Mouse (Mus musculus): ENCODE measurements at regions not wholly inside any gene's neighbourhood (a gene's known extent, or its start where the extent isn't known, plus 50 kb on each side); places are given as distances from the start of the nearest gene placed in this dataset.

DNA sequence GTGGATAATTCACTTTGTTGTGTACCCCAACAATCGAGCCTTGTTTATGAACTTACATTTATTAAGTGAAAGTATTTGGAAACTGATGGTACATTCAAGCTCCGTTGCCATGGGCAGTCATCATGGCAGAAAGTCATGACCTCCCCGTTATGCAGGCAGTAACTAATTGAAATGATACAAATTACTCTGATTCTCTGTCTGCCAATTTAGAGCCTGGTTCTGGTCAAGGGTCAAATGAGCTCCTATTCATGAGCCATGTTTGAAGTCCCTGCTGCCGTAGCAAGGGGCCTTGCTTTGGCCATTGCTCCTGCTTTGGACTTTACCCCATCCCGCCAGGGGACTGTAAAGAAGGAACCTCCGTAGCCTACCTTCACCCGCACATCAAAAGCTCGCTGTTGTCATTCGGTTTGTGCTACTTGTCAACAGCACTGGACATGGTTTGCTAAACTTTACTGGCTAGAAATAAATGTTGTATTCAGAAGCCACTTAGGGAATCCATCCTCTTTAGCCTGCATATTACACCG, 152.8 kb upstream of the Foxd3 start:
- Histone ChIP-seq H3K9me3 (no peaks in the 10 kb centered on the region), H3K27ac (no peak overlapping the region), H3K36me3 (no peaks in the 10 kb centered on the region), H3K4me2 (replicated peaks) (no peak overlapping the region), H3K4me3 (no peak overlapping the region), H3K4me1 (no peaks in the 10 kb centered on the region), H3K27me3 (0 out of 2 replicates have a peak, but pooled peaks cover 4% of the 10 kb centered on the region), H3K9ac (no peak overlapping the region)
- WGBS = 43% methylated on average over 10 of the region's 10 CpGs
- no peak for ATAC-seq (ENCODE audit: insufficient number of reproducible peaks, insufficient read depth, low FRiP score, low TSS enrichment)

DNA sequence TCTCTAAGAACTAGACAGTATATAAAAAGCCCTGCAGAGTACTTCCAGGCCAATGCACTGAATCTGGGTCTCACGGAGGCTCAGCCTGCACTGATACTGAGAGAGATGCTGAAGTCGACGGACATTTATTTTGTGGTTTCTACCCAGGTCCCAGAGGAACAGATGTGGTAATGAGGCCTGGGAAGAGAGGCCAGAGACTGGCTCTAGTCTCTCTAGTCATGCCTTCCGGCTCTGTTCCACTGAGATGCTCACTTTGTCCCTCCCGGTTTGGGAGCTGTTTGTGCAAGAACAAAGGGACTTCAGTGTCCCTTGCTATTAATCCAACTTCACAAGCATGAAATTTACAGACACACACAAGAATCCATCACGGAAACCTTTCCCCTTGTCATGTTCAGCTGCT, 144.1 kb upstream of the Foxd3 start:
- no peak overlapping the region for H3K4me3 ChIP-seq
- no peak overlapping the region for H3K27ac ChIP-seq
- H3K4me1 ChIP-seq = no peaks in the 10 kb centered on the region
- no peak for ATAC-seq (ENCODE audit: insufficient number of reproducible peaks, insufficient read depth, low FRiP score, low TSS enrichment)
- no peaks in the 10 kb centered on the region for H3K9me3 ChIP-seq
- H3K9ac ChIP-seq = no peak overlapping the region
- no peaks in the 10 kb centered on the region for H3K27me3 ChIP-seq
- WGBS = 29% methylated on average over 6 of the region's 6 CpGs
- no peaks in the 10 kb centered on the region for H3K36me3 ChIP-seq
- H3K4me2 ChIP-seq (replicated peaks) = no peak overlapping the region

DNA sequence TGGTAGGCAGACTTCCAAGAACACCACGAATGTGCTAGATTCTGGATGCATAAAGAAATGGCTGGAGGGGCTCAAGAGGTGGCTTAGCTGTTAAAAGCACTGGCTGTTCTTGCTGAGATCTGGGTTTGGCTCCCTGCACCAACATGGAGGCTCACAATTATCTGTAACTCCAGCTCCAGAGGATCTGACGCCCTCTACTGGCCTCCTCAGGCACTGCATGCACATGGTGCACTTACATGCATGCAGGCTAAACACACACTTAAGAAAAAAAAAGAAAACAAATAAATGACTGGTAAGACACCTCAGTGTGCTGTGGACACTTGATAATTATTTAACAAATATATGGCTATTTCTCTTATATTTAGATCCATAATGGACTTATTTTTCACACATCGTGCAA, 139.2 kb upstream of the Foxd3 start:
- Histone ChIP-seq H3K27ac (no peak overlapping the region), H3K4me3 (no peak overlapping the region), H3K4me1 (no peaks in the 10 kb centered on the region), H3K9ac (no peak overlapping the region), H3K27me3 (no peaks in the 10 kb centered on the region), H3K4me2 (replicated peaks) (no peak overlapping the region), H3K36me3 (no peaks in the 10 kb centered on the region), H3K9me3 (no peaks in the 10 kb centered on the region)
- no peak for ATAC-seq (ENCODE audit: insufficient number of reproducible peaks, insufficient read depth, low FRiP score, low TSS enrichment)
- 82% methylated on average over 3 of the region's 3 CpGs for WGBS

DNA sequence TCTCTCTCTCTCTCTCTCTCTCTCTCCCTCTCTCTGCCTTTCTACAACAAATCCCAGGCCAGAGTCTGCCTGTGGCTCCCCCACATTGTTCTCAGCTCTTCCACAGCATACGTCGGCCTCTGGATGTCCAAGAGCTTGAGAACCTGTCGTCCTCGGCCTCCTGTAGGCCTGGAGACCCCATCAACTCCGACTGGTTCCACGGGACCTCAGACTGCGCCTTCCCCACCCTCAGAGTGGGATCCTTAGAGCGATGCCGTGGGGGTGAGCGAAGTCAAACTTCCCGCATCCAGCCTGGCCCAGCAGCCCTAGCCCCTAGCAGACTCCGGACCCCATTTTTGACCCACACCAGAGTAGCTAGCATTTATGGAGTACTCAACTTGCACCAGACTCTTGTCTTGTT, 128.7 kb upstream of the Foxd3 start:
- no peaks in the 10 kb centered on the region for H3K27me3 ChIP-seq
- no peaks in the 10 kb centered on the region for H3K9me3 ChIP-seq
- no peak overlapping the region for H3K4me2 ChIP-seq (replicated peaks)
- H3K4me3 ChIP-seq = no peak overlapping the region
- ATAC-seq (ENCODE audit: insufficient number of reproducible peaks, insufficient read depth, low FRiP score, low TSS enrichment) = no peak
- H3K36me3 ChIP-seq = no peaks in the 10 kb centered on the region
- 92% methylated on average over 12 of the region's 12 CpGs for WGBS
- no peak overlapping the region for H3K27ac ChIP-seq
- no peak overlapping the region for H3K9ac ChIP-seq
- no peaks in the 10 kb centered on the region for H3K4me1 ChIP-seq

DNA sequence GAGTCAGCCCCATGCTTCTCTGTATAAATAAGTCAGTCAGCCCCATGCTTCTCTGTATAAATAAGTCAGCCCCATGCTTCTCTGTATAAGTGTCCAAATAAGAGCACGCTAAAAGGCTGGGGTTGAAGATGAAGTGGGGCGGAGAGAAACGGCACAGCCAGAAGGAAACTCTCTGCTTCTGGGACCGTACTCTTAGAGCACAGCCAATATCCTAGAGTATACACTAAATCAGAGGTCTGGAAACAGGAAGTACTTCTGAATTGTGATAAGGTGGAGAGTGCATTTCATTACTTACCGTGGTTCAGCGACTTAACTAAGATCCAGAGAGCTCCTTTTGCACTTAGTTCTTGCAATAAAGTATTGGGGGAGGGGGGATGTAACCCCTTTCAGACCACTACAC, 112.1 kb upstream of the Foxd3 start:
- Histone ChIP-seq H3K27me3 (no peaks in the 10 kb centered on the region), H3K9me3 (no peaks in the 10 kb centered on the region), H3K4me1 (no peaks in the 10 kb centered on the region), H3K36me3 (no peaks in the 10 kb centered on the region), H3K27ac (no peak overlapping the region), H3K4me3 (no peak overlapping the region), H3K9ac (no peak overlapping the region), H3K4me2 (replicated peaks) (no peak overlapping the region)
- ATAC-seq (ENCODE audit: insufficient number of reproducible peaks, insufficient read depth, low FRiP score, low TSS enrichment) = no peak
- 77% methylated on average over 6 of the region's 6 CpGs for WGBS

DNA sequence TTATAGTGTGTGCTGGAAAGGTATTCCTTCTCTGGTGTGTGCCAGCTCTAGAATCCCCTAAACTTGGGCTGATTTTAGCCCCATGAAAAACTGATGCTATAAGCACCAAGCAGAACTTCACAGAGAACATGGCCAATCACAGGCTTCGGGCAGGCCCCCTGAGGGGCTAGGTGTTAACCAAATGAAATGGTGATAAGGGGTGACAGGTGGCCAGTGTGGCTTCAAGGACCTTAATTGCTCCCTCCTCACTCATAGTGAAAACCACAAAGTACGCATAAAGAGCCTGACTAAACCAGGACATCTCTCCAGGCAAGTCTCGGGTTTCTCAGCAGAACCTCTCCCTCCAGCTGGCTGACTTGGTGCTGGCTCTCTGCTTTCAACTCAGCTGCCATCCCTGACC, 110.4 kb upstream of the Foxd3 start:
- no peak overlapping the region for H3K27ac ChIP-seq
- no peak for ATAC-seq (ENCODE audit: insufficient number of reproducible peaks, insufficient read depth, low FRiP score, low TSS enrichment)
- no peaks in the 10 kb centered on the region for H3K36me3 ChIP-seq
- no peaks in the 10 kb centered on the region for H3K27me3 ChIP-seq
- H3K4me2 ChIP-seq (replicated peaks) = no peak overlapping the region
- no peaks in the 10 kb centered on the region for H3K4me1 ChIP-seq
- H3K4me3 ChIP-seq = no peak overlapping the region
- no peak overlapping the region for H3K9ac ChIP-seq
- no peaks in the 10 kb centered on the region for H3K9me3 ChIP-seq
- WGBS = 47% methylated on average over 3 of the region's 3 CpGs

DNA sequence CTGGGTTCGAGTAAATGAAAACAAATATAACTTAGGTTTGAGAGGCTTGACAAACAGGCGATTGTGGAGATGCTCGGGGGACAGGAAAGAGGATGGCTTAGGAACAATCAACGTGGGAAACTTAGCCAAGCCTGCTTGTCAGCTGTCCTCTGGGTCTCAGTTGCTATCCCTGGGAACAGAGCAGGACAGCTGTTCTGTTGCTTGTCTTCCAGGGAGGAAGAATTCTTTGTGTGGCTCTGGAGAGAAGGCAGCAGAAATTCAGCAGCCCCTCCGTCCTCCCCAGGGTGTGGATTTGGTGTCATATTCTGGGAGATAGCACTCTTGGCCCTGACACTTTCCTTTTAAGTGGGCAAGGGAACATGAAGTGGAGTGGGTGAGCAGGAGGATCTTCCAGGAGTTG, 98.1 kb upstream of the Foxd3 start:
- Histone ChIP-seq H3K27ac (no peak overlapping the region), H3K36me3 (no peaks in the 10 kb centered on the region), H3K4me2 (replicated peaks) (no peak overlapping the region), H3K27me3 (0 out of 2 replicates have a peak, but pooled peaks cover 16% of the 10 kb centered on the region), H3K9ac (no peak overlapping the region), H3K9me3 (no peaks in the 10 kb centered on the region), H3K4me3 (no peak overlapping the region), H3K4me1 (peaks cover 3% of the 10 kb centered on the region; the same call in 1 of the 2 replicates)
- 36% methylated on average over 5 of the region's 5 CpGs for WGBS
- ATAC-seq (ENCODE audit: insufficient number of reproducible peaks, insufficient read depth, low FRiP score, low TSS enrichment) = no peak

DNA sequence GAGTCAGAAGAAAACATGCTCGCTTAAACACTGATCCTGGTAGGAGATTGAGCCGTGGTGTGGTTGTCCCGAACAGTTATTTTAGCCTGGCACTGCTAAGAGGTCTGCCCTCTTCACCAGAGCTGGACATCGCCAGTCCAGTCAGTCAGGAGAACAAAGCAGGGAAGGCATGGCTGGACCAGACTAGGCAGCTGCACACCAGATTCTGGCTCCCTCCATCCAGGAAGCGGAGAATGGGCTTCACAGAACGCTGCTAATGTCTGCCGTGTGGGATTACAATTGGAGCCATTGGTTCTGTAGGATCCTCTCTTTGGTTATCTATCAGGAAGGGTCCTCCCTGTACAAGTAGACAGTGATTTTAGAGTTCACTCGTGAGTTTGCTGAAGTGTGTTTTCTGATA, 95.5 kb upstream of the Foxd3 start:
- no peaks in the 10 kb centered on the region for H3K9me3 ChIP-seq
- ATAC-seq (ENCODE audit: insufficient number of reproducible peaks, insufficient read depth, low FRiP score, low TSS enrichment) = no peak
- H3K4me3 ChIP-seq = no peak overlapping the region
- H3K9ac ChIP-seq = no peak overlapping the region
- 0 out of 2 replicates have a peak, but pooled peaks cover 17% of the 10 kb centered on the region for H3K27me3 ChIP-seq
- WGBS = 37% methylated on average over 8 of the region's 8 CpGs
- no peak overlapping the region for H3K4me2 ChIP-seq (replicated peaks)
- H3K27ac ChIP-seq = no peak overlapping the region
- peaks cover 5% of the 10 kb centered on the region; the same call in 1 of the 2 replicates for H3K4me1 ChIP-seq
- no peaks in the 10 kb centered on the region for H3K36me3 ChIP-seq

DNA sequence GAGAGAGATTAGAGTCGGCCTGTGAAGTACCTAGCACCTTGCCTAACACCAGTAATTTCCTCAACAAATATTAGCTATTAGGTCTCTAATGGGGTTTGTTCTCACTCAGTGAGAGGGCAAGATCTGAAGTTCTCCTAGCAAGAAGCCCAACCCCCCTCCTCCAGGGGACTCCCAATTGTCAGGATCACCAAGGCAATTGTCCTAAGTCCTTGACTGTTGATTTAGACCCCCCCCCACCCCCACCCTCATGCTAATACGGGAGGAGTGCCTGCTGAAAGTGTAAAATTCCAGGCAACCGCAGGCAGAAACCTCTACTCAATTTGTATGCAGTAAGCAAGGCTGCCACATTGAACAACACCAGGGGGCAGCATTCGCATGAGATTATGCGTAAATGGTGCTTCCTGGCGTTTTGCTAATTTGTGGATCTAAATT, 94.6 kb upstream of the Foxd3 start:
- Histone ChIP-seq H3K9ac (no peak overlapping the region), H3K4me2 (replicated peaks) (no peak overlapping the region), H3K4me3 (no peak overlapping the region), H3K36me3 (no peaks in the 10 kb centered on the region), H3K4me1 (peaks cover 5% of the 10 kb centered on the region; the same call in 1 of the 2 replicates), H3K27me3 (0 out of 2 replicates have a peak, but pooled peaks cover 17% of the 10 kb centered on the region), H3K9me3 (no peaks in the 10 kb centered on the region), H3K27ac (no peak overlapping the region)
- no peak for ATAC-seq (ENCODE audit: insufficient number of reproducible peaks, insufficient read depth, low FRiP score, low TSS enrichment)
- WGBS = 13% methylated on average over 6 of the region's 6 CpGs

DNA sequence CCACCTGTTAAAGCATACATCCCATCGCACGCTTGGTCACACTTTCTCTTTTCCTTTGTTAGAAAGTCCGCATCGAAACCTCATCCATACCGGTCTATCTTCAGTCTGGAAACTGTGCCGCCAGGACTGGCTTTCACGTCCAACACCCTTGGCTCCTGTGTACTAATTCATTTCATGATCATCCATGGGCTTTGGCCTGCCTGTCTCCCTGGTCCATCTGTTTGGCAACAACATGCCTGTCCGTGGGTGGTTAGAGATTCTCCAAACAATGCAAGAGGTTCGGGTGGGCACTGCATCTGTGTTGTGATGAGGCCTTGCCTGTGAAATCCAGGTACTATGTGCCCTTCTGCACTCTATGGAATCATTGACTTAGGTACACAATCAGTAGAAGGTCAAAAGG, 90.7 kb upstream of the Foxd3 start:
- no peak overlapping the region for H3K4me2 ChIP-seq (replicated peaks)
- H3K27me3 ChIP-seq = 0 out of 2 replicates have a peak, but pooled peaks cover 11% of the 10 kb centered on the region
- no peak for ATAC-seq (ENCODE audit: insufficient number of reproducible peaks, insufficient read depth, low FRiP score, low TSS enrichment)
- no peak overlapping the region for H3K9ac ChIP-seq
- no peaks in the 10 kb centered on the region for H3K36me3 ChIP-seq
- WGBS = 93% methylated on average over 9 of the region's 9 CpGs
- no peak overlapping the region for H3K27ac ChIP-seq
- H3K4me3 ChIP-seq = no peak overlapping the region
- peaks cover 5% of the 10 kb centered on the region; the same call in 1 of the 2 replicates for H3K4me1 ChIP-seq
- H3K9me3 ChIP-seq = no peaks in the 10 kb centered on the region

DNA sequence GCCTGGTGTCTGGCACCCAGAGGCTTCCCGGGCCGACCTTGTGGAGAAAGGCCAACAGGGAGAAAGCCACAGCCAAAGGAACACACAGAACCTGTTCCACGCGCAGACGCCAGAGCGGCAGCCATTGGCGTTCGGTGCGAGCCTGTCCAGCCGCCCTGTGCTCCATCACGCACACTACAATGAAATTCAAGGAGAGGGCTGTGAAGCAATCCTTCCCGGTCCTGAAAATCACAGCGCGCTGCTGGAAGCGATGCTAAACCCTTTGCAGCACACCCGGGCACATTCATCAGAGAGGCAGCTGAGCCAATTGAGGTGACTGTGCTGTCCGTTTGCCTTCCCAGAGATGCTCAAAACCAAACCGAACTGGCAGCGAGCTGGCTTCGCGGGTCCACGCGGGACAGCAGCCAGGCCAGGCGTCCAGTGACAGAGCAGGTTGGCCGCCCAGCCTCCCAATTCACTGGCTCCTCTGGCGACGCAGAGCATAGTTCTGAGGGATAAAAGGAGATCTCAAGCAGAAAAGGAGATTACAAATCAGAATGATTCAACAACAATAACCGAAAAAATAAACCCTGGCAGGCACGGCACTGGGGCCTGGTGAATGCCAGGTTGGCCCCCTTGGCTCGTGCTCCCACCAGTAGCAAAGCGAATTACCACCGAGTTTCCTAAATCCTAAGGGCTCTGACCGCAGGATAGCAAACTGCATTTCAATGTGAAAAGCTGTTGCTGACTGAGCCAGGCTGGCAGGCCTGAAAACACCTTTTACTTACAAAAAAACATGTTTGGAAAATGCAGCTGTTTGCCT, 83.1 kb upstream of the Foxd3 start:
- no peaks in the 10 kb centered on the region for H3K9me3 ChIP-seq
- peak overlapping the region; percentile 34 for H3K4me3 ChIP-seq
- ATAC-seq (ENCODE audit: insufficient number of reproducible peaks, insufficient read depth, low FRiP score, low TSS enrichment) = peak; percentile 28; the same call in 1 of the 2 replicates
- no peaks in the 10 kb centered on the region for H3K36me3 ChIP-seq
- peak overlapping the region; percentile 47 for H3K9ac ChIP-seq
- H3K27me3 ChIP-seq = peaks cover 19% of the 10 kb centered on the region
- H3K27ac ChIP-seq = no peak overlapping the region
- H3K4me1 ChIP-seq = peaks cover 8% of the 10 kb centered on the region; the same call in 1 of the 2 replicates
- H3K4me2 ChIP-seq (replicated peaks) = peak overlapping the region; percentile 64
- WGBS = 2% methylated on average over 33 of the region's 33 CpGs

DNA sequence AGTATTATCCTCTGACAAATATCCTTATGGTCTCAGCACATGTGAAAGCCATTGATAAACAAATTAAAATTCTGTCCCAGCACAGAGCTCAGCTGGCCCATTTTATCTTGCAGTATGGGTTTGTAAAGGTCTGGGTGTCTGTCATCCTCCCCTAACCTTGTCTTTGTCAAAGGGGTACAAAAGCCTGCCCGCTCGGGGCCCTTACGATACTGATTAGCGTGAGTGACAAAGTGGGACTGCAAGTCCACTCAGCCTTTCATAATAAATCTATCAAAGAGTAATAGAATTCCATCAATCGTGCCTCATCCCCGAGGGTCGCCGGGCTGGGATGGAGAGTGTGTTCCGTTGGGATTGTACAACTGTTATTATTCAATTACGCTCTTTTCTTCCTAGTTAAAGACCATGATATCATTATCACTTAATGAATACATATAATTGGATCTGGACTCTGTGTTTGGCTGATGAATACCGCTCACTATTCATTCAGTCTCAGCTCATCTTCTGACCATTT, 82.0 kb upstream of the Foxd3 start:
- Histone ChIP-seq H3K9ac (no peak overlapping the region), H3K4me1 (peaks cover 8% of the 10 kb centered on the region; the same call in 1 of the 2 replicates), H3K27me3 (peaks cover 19% of the 10 kb centered on the region), H3K36me3 (no peaks in the 10 kb centered on the region), H3K4me2 (replicated peaks) (no peak overlapping the region), H3K4me3 (no peak overlapping the region), H3K27ac (no peak overlapping the region), H3K9me3 (no peaks in the 10 kb centered on the region)
- 33% methylated on average over 11 of the region's 11 CpGs for WGBS
- ATAC-seq (ENCODE audit: insufficient number of reproducible peaks, insufficient read depth, low FRiP score, low TSS enrichment) = no peak

Data from embryonic facial prominence, embryonic 12.5 days (tissue).